Mouse (Mus musculus) MEL (cell line): ENCODE measurements around the gene Ranbp1. TPM values are rescaled to one million over a fixed set of nuclear protein-coding genes. Genes with fewer than 3 reads are reported as not detected.
A peak's percentile ranks its signal among the peaks of the same experiment; 100 is the strongest.

Experiments
- DNase-seq: peaks from one replicate; pipeline ENCODE4 v3.0.0; 2011; ENCODE audit warnings: low read depth, low spot score
- H3K27ac ChIP-seq: 2 replicates; pipeline ENCODE4 v1.5.1; 2012; ENCODE audit warnings: low read depth, mild to moderate bottlenecking, control low read depth, low read length, moderate library complexity; ENCODE audit not compliant: control insufficient read depth
- H3K27me3 ChIP-seq, 2 experiments: fragments of 150-350 bp in 1 of 2; sonication (generic) in 1 of 2; 2 replicates each; pipeline ENCODE4 v1.6.1; 2012; ENCODE audit warnings: low read length in 2 of 2, mild to moderate bottlenecking in 2 of 2, improper control_type of control experiment in 1 of 2, moderate library complexity in 1 of 2; ENCODE audit not compliant: insufficient read depth in 2 of 2, control insufficient read depth in 1 of 2
- H3K36me3 ChIP-seq, 2 experiments: 2 replicates each; pipeline ENCODE4 v1.6.1; 2012 to 2014; ENCODE audit warnings: low read length in 2 of 2, improper control_type of control experiment in 1 of 2, inconsistent platforms in 1 of 2, mild to moderate bottlenecking in 1 of 2; ENCODE audit not compliant: insufficient read depth in 2 of 2, control insufficient read depth in 1 of 2
- H3K4me1 ChIP-seq, 2 experiments: fragments of 150-350 bp in 1 of 2; sonication (generic) in 1 of 2; 2 replicates each; pipeline ENCODE4 v1.6.1; 2012; ENCODE audit warnings: low read length in 2 of 2, improper control_type of control experiment in 1 of 2, mild to moderate bottlenecking in 1 of 2; ENCODE audit not compliant: insufficient read depth in 2 of 2, control insufficient read depth in 1 of 2
- H3K4me3 ChIP-seq, 2 experiments: fragments of 150-350 bp in 1 of 2; sonication (generic) in 1 of 2; 2 replicates each; pipeline ENCODE4 v1.5.1; 2012; ENCODE audit warnings: low read depth in 2 of 2, low read length in 2 of 2, mild to moderate bottlenecking in 2 of 2, moderate library complexity in 2 of 2, control low read depth in 1 of 2, improper control_type of control experiment in 1 of 2; ENCODE audit not compliant: control insufficient read depth in 1 of 2, insufficient read depth in 1 of 2
- H3K79me2 ChIP-seq: 2 replicates; pipeline ENCODE4 v1.6.1; 2012; ENCODE audit warnings: mild to moderate bottlenecking, low read length, moderate library complexity; ENCODE audit not compliant: control insufficient read depth, poor library complexity, insufficient read depth
- H3K9ac ChIP-seq: 2 replicates; pipeline ENCODE4 v1.6.1; 2012; ENCODE audit warnings: low read depth, mild to moderate bottlenecking, control low read depth, low read length, moderate library complexity; ENCODE audit not compliant: control insufficient read depth, poor library complexity, severe bottlenecking
- H3K9me3 ChIP-seq: fragments of 150-350 bp; sonication (generic); replicated peaks from 2 replicates; pipeline ENCODE4 v1.6.1; 2012; ENCODE audit warnings: mild to moderate bottlenecking, low read length, improper control_type of control experiment, moderate library complexity; ENCODE audit not compliant: insufficient read depth
- BHLHE40 ChIP-seq: IDR thresholded peaks from 2 replicates; pipeline ENCODE4 v1.6.1; 2012; ENCODE audit warnings: low read depth, mild to moderate bottlenecking, inconsistent platforms, low read length, improper control_type of control experiment, borderline replicate concordance
- CHD1 ChIP-seq: IDR thresholded peaks from 2 replicates; pipeline ENCODE4 v1.6.1; 2012; ENCODE audit warnings: low read depth, mild to moderate bottlenecking, inconsistent platforms, low read length, improper control_type of control experiment
- CHD2 ChIP-seq: IDR thresholded peaks from 2 replicates; pipeline ENCODE4 v1.6.1; 2011; ENCODE audit warnings: low read length, improper control_type of control experiment
- CTCF ChIP-seq, 3 experiments: IDR thresholded peaks in 2 of 3; conservative IDR thresholded peaks in 1 of 3; 2 replicates each; pipeline ENCODE4 v1.5.1; 2011 to 2012; ENCODE audit warnings: low read length in 3 of 3, low read depth in 2 of 3, mild to moderate bottlenecking in 2 of 3, improper control_type of control experiment in 1 of 3, inconsistent platforms in 1 of 3, mixed read lengths in 1 of 3, moderate library complexity in 1 of 3; ENCODE audit not compliant: control insufficient read depth in 1 of 3, insufficient read depth in 1 of 3, poor library complexity in 1 of 3, severe bottlenecking in 1 of 3
- E2F4 ChIP-seq: IDR thresholded peaks from 2 replicates; pipeline ENCODE4 v1.6.1; 2011; ENCODE audit warnings: low read depth, low read length, improper control_type of control experiment, borderline replicate concordance
- ELF1 ChIP-seq: IDR thresholded peaks from 2 replicates; pipeline ENCODE4 v1.6.1; 2014; ENCODE audit warnings: low read depth, mild to moderate bottlenecking, inconsistent platforms, low read length, improper control_type of control experiment, moderate library complexity
- GABPA ChIP-seq: IDR thresholded peaks from 2 replicates; pipeline ENCODE4 v1.6.1; 2012; ENCODE audit warnings: low read depth, mild to moderate bottlenecking, inconsistent platforms, low read length, improper control_type of control experiment, moderate library complexity
- HCFC1 ChIP-seq: IDR thresholded peaks from 2 replicates; pipeline ENCODE4 v1.6.1; 2012; ENCODE audit warnings: low read depth, mild to moderate bottlenecking, inconsistent platforms, low read length, improper control_type of control experiment, moderate library complexity
- JUND ChIP-seq: IDR thresholded peaks from 2 replicates; pipeline ENCODE4 v1.6.1; 2011; ENCODE audit warnings: low read depth, mild to moderate bottlenecking, improper control_type of control experiment, low read length
- KAT2A ChIP-seq: conservative IDR thresholded peaks from 2 replicates; pipeline ENCODE4 v1.6.1; 2012; ENCODE audit warnings: low read depth, low read length, improper control_type of control experiment, inconsistent platforms
- MAFK ChIP-seq: IDR thresholded peaks from 2 replicates; pipeline ENCODE4 v1.6.1; 2011; ENCODE audit warnings: low read depth, mild to moderate bottlenecking, low read length, improper control_type of control experiment, borderline replicate concordance
- MAX ChIP-seq: IDR thresholded peaks from 2 replicates; pipeline ENCODE4 v1.6.1; 2011; ENCODE audit warnings: low read length, improper control_type of control experiment
- MXI1 ChIP-seq: IDR thresholded peaks from 2 replicates; pipeline ENCODE4 v1.6.1; 2011; ENCODE audit warnings: mild to moderate bottlenecking, low read depth, low read length, improper control_type of control experiment
- MYB ChIP-seq: IDR thresholded peaks from 2 replicates; pipeline ENCODE4 v1.6.1; 2011; ENCODE audit warnings: mild to moderate bottlenecking, low read depth, low read length, improper control_type of control experiment
- MYC ChIP-seq: IDR thresholded peaks from 2 replicates; pipeline ENCODE4 v1.6.1; 2011; ENCODE audit warnings: low read depth, mild to moderate bottlenecking, low read length, improper control_type of control experiment, moderate library complexity
- NELFE ChIP-seq: IDR thresholded peaks from 2 replicates; pipeline ENCODE4 v1.6.1; 2011; ENCODE audit warnings: low read depth, low read length, improper control_type of control experiment
- NRF1 ChIP-seq: IDR thresholded peaks from 2 replicates; pipeline ENCODE4 v1.6.1; 2014; ENCODE audit warnings: low read depth, mild to moderate bottlenecking, inconsistent platforms, low read length, improper control_type of control experiment, moderate library complexity; ENCODE audit not compliant: poor library complexity, insufficient read depth, severe bottlenecking
- POLR2A ChIP-seq, 2 experiments: IDR thresholded peaks; 2 replicates each; pipeline ENCODE4 v1.6.1; 2011 to 2012; ENCODE audit warnings: low read length in 2 of 2, mild to moderate bottlenecking in 2 of 2, control low read depth in 1 of 2, improper control_type of control experiment in 1 of 2, low read depth in 1 of 2, moderate library complexity in 1 of 2; ENCODE audit not compliant: control insufficient read depth in 1 of 2, insufficient read depth in 1 of 2, poor library complexity in 1 of 2
- POLR2AphosphoS2 ChIP-seq: IDR thresholded peaks from 2 replicates; pipeline ENCODE4 v1.6.1; 2011; ENCODE audit warnings: low read length, improper control_type of control experiment
- POLR2AphosphoS5 ChIP-seq: IDR thresholded peaks from 2 replicates; pipeline ENCODE4 v1.6.1; 2012; ENCODE audit warnings: low read depth, borderline replicate concordance, mild to moderate bottlenecking, inconsistent platforms, low read length, moderate library complexity, mixed read lengths
- SMC3 ChIP-seq: IDR thresholded peaks from 2 replicates; pipeline ENCODE4 v1.6.1; 2011; ENCODE audit warnings: low read depth, low read length, improper control_type of control experiment
- TAL1 ChIP-seq: IDR thresholded peaks from 2 replicates; pipeline ENCODE4 v1.6.1; 2012; ENCODE audit warnings: mild to moderate bottlenecking, inconsistent platforms, low read length, moderate library complexity, mixed read lengths
- TBP ChIP-seq: IDR thresholded peaks from 2 replicates; pipeline ENCODE4 v1.8.0; 2011; ENCODE audit warnings: low read depth, low read length, improper control_type of control experiment
- TCF12 ChIP-seq: IDR thresholded peaks from 2 replicates; pipeline ENCODE4 v1.6.1; 2014; ENCODE audit warnings: low read depth, mild to moderate bottlenecking, inconsistent platforms, low read length, improper control_type of control experiment, moderate library complexity
- UBTF ChIP-seq: IDR thresholded peaks from 2 replicates; pipeline ENCODE4 v1.6.1; 2012; ENCODE audit warnings: low read depth, mild to moderate bottlenecking, inconsistent platforms, low read length, improper control_type of control experiment, moderate library complexity, borderline replicate concordance; ENCODE audit not compliant: insufficient read depth
- USF2 ChIP-seq, 2 experiments: IDR thresholded peaks; 2 replicates each; pipeline ENCODE4 v1.6.1; 2011 to 2012; ENCODE audit warnings: improper control_type of control experiment in 2 of 2, low read length in 2 of 2, borderline replicate concordance in 1 of 2, inconsistent platforms in 1 of 2, low read depth in 1 of 2, mild to moderate bottlenecking in 1 of 2; ENCODE audit not compliant: insufficient read depth in 1 of 2
- ZC3H11A ChIP-seq: IDR thresholded peaks from 2 replicates; pipeline ENCODE4 v1.6.1; 2012; ENCODE audit warnings: low read depth, mild to moderate bottlenecking, inconsistent platforms, low read length, improper control_type of control experiment
- ZKSCAN1 ChIP-seq: IDR thresholded peaks from 2 replicates; pipeline ENCODE4 v1.6.1; 2012; ENCODE audit warnings: low read depth, mild to moderate bottlenecking, inconsistent platforms, low read length, improper control_type of control experiment, moderate library complexity
- ZMIZ1 ChIP-seq: IDR thresholded peaks from 2 replicates; pipeline ENCODE4 v1.6.1; 2012; ENCODE audit warnings: low read depth, mild to moderate bottlenecking, inconsistent platforms, low read length, improper control_type of control experiment, moderate library complexity
- polyA plus RNA-seq, 2 experiments: library from polyadenylated mRNA; stranded (reverse) in 1 of 2; unstranded in 1 of 2; fragments of >175 nt in 1 of 2; fragments of >200 nt in 1 of 2; gene quantifications; 2 replicates each; pipeline versions ENCODE4 v1.2.1 to v1.2.4; 2012; ENCODE audit warnings: low replicate concordance in 2 of 2, low read depth in 1 of 2; ENCODE audit not compliant: insufficient read length in 2 of 2, insufficient read depth in 1 of 2, missing spikeins in 1 of 2
- total RNA-seq: library from RNA; depleted of rRNA; stranded (reverse); fragments of 300-350 nt; gene quantifications from 2 replicates; pipeline ENCODE4 v1.2.3, GENCODE M21; 2012

Ranbp1 gene
- total and polyA plus RNA-seq, 3 experiments = 162 to 681 (median 440) TPM

DNA sequence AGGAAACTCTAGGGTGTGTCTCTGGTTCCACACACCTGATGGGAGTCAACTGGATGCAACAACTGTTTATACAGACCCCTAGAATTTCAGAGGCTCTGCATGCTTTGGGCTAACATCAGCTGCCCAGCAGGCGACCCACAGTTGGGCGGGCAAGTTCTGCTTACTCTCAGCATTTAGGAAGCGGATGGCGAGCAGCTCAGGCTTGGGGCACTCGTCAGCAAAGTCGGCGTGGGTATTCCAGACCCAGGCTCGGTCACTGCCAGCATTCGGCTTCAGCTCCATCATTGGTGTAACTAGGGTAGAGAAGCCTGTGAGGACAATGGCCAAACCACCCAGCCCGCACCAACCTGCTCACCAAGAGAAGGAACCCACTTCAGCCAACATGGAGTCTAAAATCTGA, 7.0 kb downstream of the Ranbp1 start:
- Histone ChIP-seq H3K27ac (no peak overlapping the region), H3K36me3 (peaks cover 25 to 48% of the 10 kb centered on the region in 2 experiments), H3K27me3 (no peaks in the 10 kb centered on the region), H3K9ac (no peak overlapping the region), H3K4me3 (no peak overlapping the region), H3K9me3 (no peaks in the 10 kb centered on the region), H3K79me2 (peaks cover 23% of the 10 kb centered on the region), H3K4me1 (peaks cover 0 to 3% of the 10 kb centered on the region in 2 experiments; a peak in 2 of 4 replicates)
- no peak for DNase-seq
- TF ChIP-seq POLR2A (IDR thresholded peaks at IDR 0.05; ENCODE audit: control insufficient read depth in 1 of 2, insufficient read depth in 1 of 2, low read depth in 1 of 2, low read length in 2 of 2, poor library complexity in 1 of 2) (no peak; a peak in 1 of 4 replicates), POLR2AphosphoS2 (0 out of 2 replicates have a peak, but pooled peaks have one; percentile 36)

DNA sequence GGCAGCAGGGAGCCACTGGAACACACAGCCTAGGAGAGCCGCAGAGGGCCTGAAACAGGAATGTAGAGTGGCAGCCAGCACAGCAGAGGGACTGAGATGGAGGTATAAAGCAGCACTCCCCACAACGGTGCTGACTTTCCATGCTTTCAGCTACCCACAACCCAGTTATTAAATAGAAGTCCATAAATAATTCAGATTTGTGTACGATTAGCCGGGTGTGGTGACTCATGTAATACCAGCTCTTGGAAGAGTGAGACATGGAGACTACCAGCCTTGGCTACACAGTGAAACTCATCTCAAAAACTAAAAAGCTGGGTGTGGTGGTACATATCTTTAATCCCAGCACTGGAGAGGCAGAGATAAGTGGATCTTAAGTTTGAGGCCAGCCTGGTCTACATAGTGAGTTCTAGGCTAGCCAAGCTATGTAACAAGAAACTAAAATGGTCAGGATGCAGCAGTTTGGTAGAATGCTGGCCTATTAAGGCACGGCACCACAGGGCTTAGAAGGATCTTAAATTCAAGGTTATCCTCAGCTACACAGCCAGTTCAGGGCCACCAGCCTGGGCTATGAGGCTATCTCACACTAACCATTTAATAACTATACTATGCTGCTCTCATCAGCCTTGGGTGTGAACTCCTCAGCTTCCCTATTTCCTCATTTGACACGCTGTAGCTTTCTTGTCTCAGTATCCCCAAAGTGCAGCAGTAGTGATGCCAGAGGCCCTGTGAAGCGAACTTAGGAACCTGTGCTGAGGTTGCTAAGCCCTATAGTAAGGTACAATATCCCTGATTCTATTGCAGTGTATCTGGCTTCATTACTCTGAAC, 11.6 kb downstream of the Ranbp1 start:
- peak; percentile 68 for DNase-seq
- H3K9me3 ChIP-seq = no peaks in the 10 kb centered on the region
- no peak overlapping the region for H3K27ac ChIP-seq
- peaks cover 8 to 14% of the 10 kb centered on the region in 2 experiments for H3K36me3 ChIP-seq
- no peak overlapping the region for H3K4me3 ChIP-seq
- H3K9ac ChIP-seq = no peak overlapping the region
- peaks cover 12% of the 10 kb centered on the region for H3K79me2 ChIP-seq
- H3K4me1 ChIP-seq = peaks cover 0 to 15% of the 10 kb centered on the region in 2 experiments; a peak in 3 of 4 replicates
- no peaks in the 10 kb centered on the region for H3K27me3 ChIP-seq
- TF ChIP-seq UBTF = no peak
- TF ChIP-seq SMC3 = no peak
- TF ChIP-seq TAL1 = no peak
- no peak for TF ChIP-seq MYC
- TF ChIP-seq POLR2AphosphoS5 = no peak
- 0 out of 2 replicates have a peak, but pooled peaks have one; percentile 6 for TF ChIP-seq MYB
- no peak for TF ChIP-seq CHD1
- no peak for TF ChIP-seq NRF1
- TF ChIP-seq CTCF (IDR thresholded peaks at IDR 0.05 in 2 of 3, conservative IDR thresholded peaks at IDR 0.05 in 1 of 3; ENCODE audit: control insufficient read depth in 1 of 3, insufficient read depth in 1 of 3, low read depth in 2 of 3, low read length in 3 of 3, poor library complexity in 1 of 3, severe bottlenecking in 1 of 3) = no peak
- peak in 1 of 2 experiments; percentile 61; a peak in 2 of 4 replicates for TF ChIP-seq POLR2A (IDR thresholded peaks at IDR 0.05; ENCODE audit: control insufficient read depth in 1 of 2, insufficient read depth in 1 of 2, low read depth in 1 of 2, low read length in 2 of 2, poor library complexity in 1 of 2)
- TF ChIP-seq ZC3H11A = no peak
- TF ChIP-seq MXI1 = no peak
- no peak for TF ChIP-seq MAFK
- TF ChIP-seq USF2 (IDR thresholded peaks at IDR 0.05; ENCODE audit: borderline replicate concordance in 1 of 2, insufficient read depth in 1 of 2, low read depth in 1 of 2, low read length in 2 of 2) = no peak
- TF ChIP-seq JUND = no peak
- TF ChIP-seq POLR2AphosphoS2 = peak; percentile 66
- TF ChIP-seq KAT2A = no peak
- no peak for TF ChIP-seq ZKSCAN1
- TF ChIP-seq E2F4 = no peak
- TF ChIP-seq NELFE = no peak
- no peak for TF ChIP-seq HCFC1
- no peak for TF ChIP-seq CHD2
- TF ChIP-seq GABPA = no peak
- no peak for TF ChIP-seq MAX
- TF ChIP-seq TCF12 = no peak
- TF ChIP-seq ZMIZ1 = peak; percentile 57; the same call in 1 of the 2 replicates
- TF ChIP-seq ELF1 = no peak
- no peak for TF ChIP-seq TBP
- TF ChIP-seq BHLHE40 = no peak
